Mouse (Mus musculus) CH12.LX (cell line): ENCODE measurements around the gene Zbtb34. TPM values are rescaled to one million over a fixed set of nuclear protein-coding genes. Genes with fewer than 3 reads are reported as not detected.

Experiments used
- DNase-seq: peaks from one replicate; pipeline ENCODE4 v3.0.0-alpha.2; 2013; ENCODE audit errors: extremely low read depth
- H3K27ac ChIP-seq: 2 replicates; pipeline ENCODE4 v1.5.1; 2012; ENCODE audit warnings: low read depth, mild to moderate bottlenecking, control low read depth, moderate library complexity; ENCODE audit not compliant: insufficient read depth
- H3K27me3 ChIP-seq: replicated peaks from 2 replicates; pipeline ENCODE3; 2012; ENCODE audit warnings: inconsistent platforms
- H3K36me3 ChIP-seq, 2 experiments: replicated peaks in 1 of 2; 2 replicates each; pipeline versions ENCODE3 to v1.6.1; 2012; ENCODE audit warnings: inconsistent platforms in 1 of 2, low read length in 1 of 2, mild to moderate bottlenecking in 1 of 2, mixed read lengths in 1 of 2, moderate library complexity in 1 of 2; ENCODE audit not compliant: control insufficient read depth in 1 of 2, insufficient read depth in 1 of 2
- H3K4me1 ChIP-seq, 2 experiments: 2 replicates each; pipeline ENCODE4 v1.6.1; 2012; ENCODE audit warnings: inconsistent platforms in 1 of 2, moderate library complexity in 1 of 2; ENCODE audit not compliant: insufficient read depth in 2 of 2, control insufficient read depth in 1 of 2
- H3K4me2 ChIP-seq: 2 replicates; pipeline ENCODE4 v1.6.1; 2012; ENCODE audit warnings: low read depth, mild to moderate bottlenecking, control low read depth; ENCODE audit not compliant: poor library complexity, insufficient read depth, severe bottlenecking
- H3K4me3 ChIP-seq, 3 experiments: fragments of 150-350 bp in 1 of 3; sonication (generic) in 1 of 3; replicated peaks in 1 of 3; 2 replicates each; pipeline versions ENCODE3 to v1.5.1; 2011 to 2012; ENCODE audit warnings: low read depth in 2 of 3, low read length in 2 of 3, mild to moderate bottlenecking in 2 of 3, moderate library complexity in 2 of 3, control low read depth in 1 of 3, improper control_type of control experiment in 1 of 3, inconsistent platforms in 1 of 3, mixed read lengths in 1 of 3; ENCODE audit not compliant: poor library complexity in 1 of 3
- H3K79me2 ChIP-seq: replicated peaks from 2 replicates; pipeline ENCODE4 v1.6.1; 2012; ENCODE audit warnings: mild to moderate bottlenecking, moderate library complexity; ENCODE audit not compliant: control insufficient read depth, poor library complexity, insufficient read depth, severe bottlenecking; ENCODE audit errors: extremely low read depth
- H3K9ac ChIP-seq: 2 replicates; pipeline ENCODE4 v1.6.1; 2012; ENCODE audit warnings: low read depth, mild to moderate bottlenecking, control low read depth, moderate library complexity; ENCODE audit not compliant: insufficient read depth
- H3K9me3 ChIP-seq: replicated peaks from 2 replicates; pipeline ENCODE3; 2012; ENCODE audit warnings: low read length, inconsistent platforms, mixed read lengths
- BHLHE40 ChIP-seq: IDR thresholded peaks from 2 replicates; pipeline ENCODE4 v1.6.1; 2011; ENCODE audit warnings: mild to moderate bottlenecking, low read depth, low read length, improper control_type of control experiment
- CTCF ChIP-seq, 2 experiments: IDR thresholded peaks in 1 of 2; conservative IDR thresholded peaks in 1 of 2; 2 replicates each; pipeline ENCODE4 v1.5.1; 2011 to 2012; ENCODE audit warnings: low read depth in 2 of 2, low read length in 2 of 2, improper control_type of control experiment in 1 of 2, inconsistent platforms in 1 of 2, mild to moderate bottlenecking in 1 of 2, moderate library complexity in 1 of 2
- E2F4 ChIP-seq: IDR thresholded peaks from 2 replicates; pipeline ENCODE4 v1.6.1; 2011; ENCODE audit warnings: low read depth, low read length, improper control_type of control experiment; ENCODE audit not compliant: insufficient replicate concordance
- EP300 ChIP-seq: IDR thresholded peaks from 2 replicates; pipeline ENCODE4 v1.6.1; 2011; ENCODE audit warnings: low read length, improper control_type of control experiment
- GABPA ChIP-seq: IDR thresholded peaks from 2 replicates; pipeline ENCODE4 v1.6.1; 2012; ENCODE audit warnings: low read depth, low read length, improper control_type of control experiment, inconsistent platforms; ENCODE audit not compliant: insufficient replicate concordance
- JUN ChIP-seq: IDR thresholded peaks from 2 replicates; pipeline ENCODE4 v1.6.1; 2011; ENCODE audit warnings: low read depth, mild to moderate bottlenecking, low read length, improper control_type of control experiment, moderate library complexity; ENCODE audit not compliant: insufficient read depth
- JUND ChIP-seq: conservative IDR thresholded peaks from 2 replicates; pipeline ENCODE4 v1.6.1; 2011; ENCODE audit warnings: low read depth, low read length, improper control_type of control experiment
- MAFK ChIP-seq: IDR thresholded peaks from 2 replicates; pipeline ENCODE4 v1.6.1; 2011; ENCODE audit warnings: low read length, improper control_type of control experiment; ENCODE audit not compliant: insufficient replicate concordance
- MAX ChIP-seq: IDR thresholded peaks from 2 replicates; pipeline ENCODE4 v1.6.1; 2011; ENCODE audit warnings: low read length, improper control_type of control experiment
- MAZ ChIP-seq: IDR thresholded peaks from 2 replicates; pipeline ENCODE4 v1.6.1; 2012; ENCODE audit warnings: low read depth, mild to moderate bottlenecking, inconsistent platforms, low read length, improper control_type of control experiment, moderate library complexity
- MXI1 ChIP-seq: IDR thresholded peaks from 2 replicates; pipeline ENCODE4 v1.6.1; 2011; ENCODE audit warnings: mild to moderate bottlenecking, low read depth, low read length, improper control_type of control experiment
- NELFE ChIP-seq: IDR thresholded peaks from 2 replicates; pipeline ENCODE4 v1.6.1; 2011; ENCODE audit warnings: low read depth, low read length, improper control_type of control experiment
- NRF1 ChIP-seq: IDR thresholded peaks from 2 replicates; pipeline ENCODE4 v1.6.1; 2014; ENCODE audit warnings: low read depth, mild to moderate bottlenecking, inconsistent platforms, low read length, improper control_type of control experiment, moderate library complexity
- PAX5 ChIP-seq: IDR thresholded peaks from 2 replicates; pipeline ENCODE4 v1.6.1; 2012; ENCODE audit warnings: low read length, inconsistent platforms, mixed read lengths
- POLR2A ChIP-seq: IDR thresholded peaks from 2 replicates; pipeline ENCODE4 v1.6.1; 2011; ENCODE audit warnings: low read depth, mild to moderate bottlenecking, improper control_type of control experiment, low read length
- POLR2AphosphoS2 ChIP-seq: IDR thresholded peaks from 2 replicates; pipeline ENCODE4 v1.6.1; 2011; ENCODE audit warnings: low read depth, low read length, improper control_type of control experiment
- RAD21 ChIP-seq: IDR thresholded peaks from 2 replicates; pipeline ENCODE4 v1.6.1; 2011; ENCODE audit warnings: low read depth, mild to moderate bottlenecking, low read length, improper control_type of control experiment, moderate library complexity
- RCOR1 ChIP-seq: conservative IDR thresholded peaks from 2 replicates; pipeline ENCODE4 v1.6.1; 2012; ENCODE audit warnings: low read depth, mild to moderate bottlenecking, inconsistent platforms, low read length, improper control_type of control experiment
- TBP ChIP-seq: conservative IDR thresholded peaks from 2 replicates; pipeline ENCODE4 v1.6.1; 2011; ENCODE audit warnings: low read depth, low read length, improper control_type of control experiment
- UBTF ChIP-seq: IDR thresholded peaks from 2 replicates; pipeline ENCODE4 v1.6.1; 2012; ENCODE audit warnings: low read depth, mild to moderate bottlenecking, inconsistent platforms, low read length, improper control_type of control experiment, moderate library complexity
- USF1 ChIP-seq: IDR thresholded peaks from 2 replicates; pipeline ENCODE4 v1.6.1; 2014; ENCODE audit warnings: low read depth, mild to moderate bottlenecking, inconsistent platforms, low read length, improper control_type of control experiment
- USF2 ChIP-seq: conservative IDR thresholded peaks from 2 replicates; pipeline ENCODE4 v1.6.1; 2011; ENCODE audit warnings: low read depth, low read length, improper control_type of control experiment
- ZC3H11A ChIP-seq: IDR thresholded peaks from 2 replicates; pipeline ENCODE4 v1.6.1; 2012; ENCODE audit warnings: low read depth, mild to moderate bottlenecking, inconsistent platforms, low read length, improper control_type of control experiment
- ZKSCAN1 ChIP-seq: IDR thresholded peaks from 2 replicates; pipeline ENCODE4 v1.6.1; 2012; ENCODE audit warnings: low read depth, inconsistent platforms, low read length, improper control_type of control experiment, borderline replicate concordance
- ZMIZ1 ChIP-seq: IDR thresholded peaks from 2 replicates; pipeline ENCODE4 v1.6.1; 2012; ENCODE audit warnings: low read depth, mild to moderate bottlenecking, inconsistent platforms, low read length, improper control_type of control experiment
- ZNF384 ChIP-seq: IDR thresholded peaks from 2 replicates; pipeline ENCODE4 v1.6.1; 2012; ENCODE audit warnings: low read depth, low read length, improper control_type of control experiment, inconsistent platforms
- dilution Hi-C: fragments of 300-500 bp; cut with MboI; formaldehyde crosslinking; loops from 2 replicates; pipeline ENCODE4 v1.14.3; 2020; ENCODE audit warnings: low sequenced_read_pairs; ENCODE audit not compliant: extremely low pct_unique_long_range_greater_than_20kb, extremely low pct_ligation_motif_present
- in situ Hi-C: fragments of 300-500 bp; cut with MboI; formaldehyde crosslinking; loops from 3 replicates; pipeline ENCODE4 v1.14.3; 2019; ENCODE audit warnings: low sequenced_read_pairs, low pct_ligation_motif_present, low pct_unique_long_range_greater_than_20kb, mixed read lengths
- polyA plus RNA-seq: library from polyadenylated mRNA; unstranded; fragments of >175 nt; gene quantifications from 2 replicates; pipeline ENCODE4 v1.2.1, GENCODE M21; 2012; ENCODE audit warnings: low read depth; ENCODE audit not compliant: insufficient read length
- total RNA-seq, 2 experiments: library from RNA; depleted of rRNA; stranded (reverse); fragments of 300-350 nt in 1 of 2; fragments of >200 nt in 1 of 2; gene quantifications; 2 replicates each; pipeline ENCODE4 v1.2.3; 2012 to 2014

Gene Zbtb34
- total and polyA plus RNA-seq, 3 experiments, result 3.4 to 5.8 (median 5.0) TPM

GRCm38 (mm10) chr2:33444358-33444757, 13.2 kb upstream of the Zbtb34 start:
- no peak overlapping the region for H3K9ac ChIP-seq
- H3K36me3 ChIP-seq, result peaks cover 6 to 19% of the 10 kb centered on the region in 2 experiments
- no peak overlapping the region for H3K4me2 ChIP-seq
- in situ Hi-C loops, result no loop called here
- H3K9me3 ChIP-seq, result no peaks in the 10 kb centered on the region
- no peaks in the 10 kb centered on the region for H3K79me2 ChIP-seq
- H3K27ac ChIP-seq, result no peak overlapping the region
- TF ChIP-seq CTCF (conservative IDR thresholded peaks at IDR 0.05 in 1 of 2, IDR thresholded peaks at IDR 0.05 in 1 of 2; ENCODE audit: low read depth in 2 of 2, low read length in 2 of 2) (no peak), MXI1 (no peak), ZKSCAN1 (no peak), RAD21 (no peak), PAX5 (no peak), MAX (no peak), ZMIZ1 (no peak), BHLHE40 (no peak), JUN (no peak), POLR2A (no peak), JUND (no peak), GABPA (no peak), EP300 (no peak), USF1 (no peak), MAFK (no peak), MAZ (no peak)
- no peak for DNase-seq
- dilution Hi-C loops, result no loop called here
- no peaks in the 10 kb centered on the region for H3K27me3 ChIP-seq
- H3K4me3 ChIP-seq, result no peak overlapping the region
- peaks cover 5 to 22% of the 10 kb centered on the region in 2 experiments for H3K4me1 ChIP-seq

GRCm38 (mm10) chr2:33442701-33443100, 11.6 kb upstream of the Zbtb34 start:
- H3K27ac ChIP-seq, result no peak overlapping the region
- no peak for DNase-seq
- dilution Hi-C loops (no loop called here), in situ Hi-C loops (no loop called here)
- no peak overlapping the region for H3K4me3 ChIP-seq
- H3K9me3 ChIP-seq, result no peaks in the 10 kb centered on the region
- peaks cover 2% of the 10 kb centered on the region for H3K27me3 ChIP-seq
- peaks cover 0 to 12% of the 10 kb centered on the region in 2 experiments for H3K36me3 ChIP-seq
- H3K4me2 ChIP-seq, result no peak overlapping the region
- H3K9ac ChIP-seq, result no peak overlapping the region
- peaks cover 5 to 17% of the 10 kb centered on the region in 2 experiments for H3K4me1 ChIP-seq
- no peaks in the 10 kb centered on the region for H3K79me2 ChIP-seq
- TF ChIP-seq RCOR1 (no peak), MAZ (no peak), MAFK (no peak), ZC3H11A (no peak), USF2 (no peak), POLR2AphosphoS2 (no peak), NELFE (no peak), POLR2A (no peak), ZKSCAN1 (no peak), E2F4 (no peak), MXI1 (no peak), UBTF (no peak), RAD21 (no peak), PAX5 (no peak), NRF1 (no peak), ZNF384 (no peak), TBP (no peak)
